Mouse (Mus musculus) neural tube, embryonic 15.5 days (tissue): ENCODE results near the gene Fam90a1a. TPM values are rescaled to one million over a fixed set of nuclear protein-coding genes. Genes with fewer than 3 reads are reported as not detected.

Experiments used
- polyA plus RNA-seq: library from polyadenylated mRNA; unstranded; fragments of >200 nt; fragmentation: Nextera tagmentation; extraction: Ambion mirVana; gene quantifications from 2 replicates; pipeline ENCODE4 v1.2.1, GENCODE M21; 2015

Fam90a1a gene
- polyA plus RNA-seq, 1 experiment from 2014 or later = not detected

Other genes starting within 250 kb of the Fam90a1a start
- 1.0 TPM in 1 of 2 replicates, not detected in the other for gene Defa24, start 224.2 kb upstream of the Fam90a1a start, polyA plus RNA-seq
- gene Defb50, start 135.2 kb upstream of the Fam90a1a start, polyA plus RNA-seq = not detected in 2 replicates
- not detected in 2 replicates for gene Defb2, start 118.8 kb upstream of the Fam90a1a start, polyA plus RNA-seq
- gene Defb10, start 99.8 kb upstream of the Fam90a1a start, polyA plus RNA-seq = not detected in 2 replicates
- gene Defb9, start 73.3 kb upstream of the Fam90a1a start, polyA plus RNA-seq = not detected in 2 replicates
- not detected in 2 replicates for gene Defb11, start 52.3 kb upstream of the Fam90a1a start, polyA plus RNA-seq
- not detected in 2 replicates for gene Defb15, start 26.0 kb upstream of the Fam90a1a start, polyA plus RNA-seq
- gene Defb35, start 20.4 kb upstream of the Fam90a1a start, polyA plus RNA-seq = not detected in 2 replicates
- gene Defb13, start 12.0 kb upstream of the Fam90a1a start, polyA plus RNA-seq = not detected in 2 replicates
- gene Ccdc70, start 11.1 kb downstream of the Fam90a1a start, polyA plus RNA-seq = not detected in 2 replicates
- 1.1 and 2.1 TPM in 2 replicates for gene Atp7b, start 101.6 kb downstream of the Fam90a1a start, polyA plus RNA-seq
- gene Alg11, start 102.0 kb downstream of the Fam90a1a start, polyA plus RNA-seq = 37.7 and 40.4 TPM in 2 replicates
- 0.56 and 0.78 TPM in 2 replicates for gene Nek5, start 166.3 kb downstream of the Fam90a1a start, polyA plus RNA-seq
- 8.0 and 8.6 TPM in 2 replicates for gene Nek3, start 207.7 kb downstream of the Fam90a1a start, polyA plus RNA-seq
- gene Ckap2, start 227.1 kb downstream of the Fam90a1a start, polyA plus RNA-seq = 10.6 and 17.4 TPM in 2 replicates
- gene Vps36, start 234.1 kb downstream of the Fam90a1a start, polyA plus RNA-seq = 44.3 and 45.9 TPM in 2 replicates